Mouse (Mus musculus): Measurements from ENCODE around the gene Slc22a28. TPM values are rescaled to one million over a fixed set of nuclear protein-coding genes. Genes with fewer than 3 reads are reported as not detected.

The Slc22a28 gene
- total and polyA plus RNA-seq, 3 experiments: not detected

GRCm38 (mm10) chr19:8019904-8020349 lies 111.9 kb downstream of the Slc22a28 start:
- peak overlapping the region; percentile 23 to 47 (median 42) for H3K4me3 ChIP-seq (replicated peaks in 1 of 3; ENCODE audit: low read depth in 2 of 3, low read length in 2 of 3, poor library complexity in 1 of 3)
- no peaks in the 10 kb centered on the region for H3K27me3 ChIP-seq (replicated peaks)
- peaks cover 0 to 11% of the 10 kb centered on the region in 2 experiments for H3K36me3 ChIP-seq (replicated peaks in 1 of 2; ENCODE audit: control insufficient read depth in 1 of 2, insufficient read depth in 1 of 2, low read length in 1 of 2)
- H3K27ac ChIP-seq (ENCODE audit: insufficient read depth, low read depth): peak overlapping the region; percentile 43; the same call in 1 of the 2 replicates
- no peaks in the 10 kb centered on the region for H3K79me2 ChIP-seq (replicated peaks; ENCODE audit: control insufficient read depth, extremely low read depth, insufficient read depth, poor library complexity, severe bottlenecking)
- no peak for TF ChIP-seq USF2 (conservative IDR thresholded peaks at IDR 0.05; ENCODE audit: low read depth, low read length)
- no peak for TF ChIP-seq ZMIZ1 (IDR thresholded peaks at IDR 0.05; ENCODE audit: low read depth, low read length)
- TF ChIP-seq MEF2A (IDR thresholded peaks at IDR 0.05; ENCODE audit: borderline replicate concordance, low read depth, low read length): peak; percentile 58; the same call in 1 of the 2 replicates
- no peak for TF ChIP-seq POLR2AphosphoS2 (IDR thresholded peaks at IDR 0.05; ENCODE audit: low read depth, low read length)
- TF ChIP-seq E2F4 (IDR thresholded peaks at IDR 0.05; ENCODE audit: insufficient replicate concordance, low read depth, low read length): no peak
- no peak for TF ChIP-seq NELFE (IDR thresholded peaks at IDR 0.05; ENCODE audit: low read depth, low read length)
- peak; percentile 79; the same call in 1 of the 2 replicates for TF ChIP-seq TCF12 (IDR thresholded peaks at IDR 0.05; ENCODE audit: low read depth, low read length)
- TF ChIP-seq CTCF (conservative IDR thresholded peaks at IDR 0.05 in 1 of 2, IDR thresholded peaks at IDR 0.05 in 1 of 2; ENCODE audit: low read depth in 2 of 2, low read length in 2 of 2): no peak
- TF ChIP-seq NRF1 (IDR thresholded peaks at IDR 0.05; ENCODE audit: low read depth, low read length): no peak
- TF ChIP-seq IRF4 (IDR thresholded peaks at IDR 0.05; ENCODE audit: low read depth, low read length): peak; percentile 98
- no peak for TF ChIP-seq HCFC1 (IDR thresholded peaks at IDR 0.05; ENCODE audit: low read depth, low read length)
- peak; percentile 61 for TF ChIP-seq BHLHE40 (IDR thresholded peaks at IDR 0.05; ENCODE audit: low read depth, low read length)
- no peak for TF ChIP-seq RAD21 (IDR thresholded peaks at IDR 0.05; ENCODE audit: low read depth, low read length)
- no peak for TF ChIP-seq MAFK (IDR thresholded peaks at IDR 0.05; ENCODE audit: insufficient replicate concordance, low read length)
- 0 out of 2 replicates have a peak, but pooled peaks have one; percentile 54 for TF ChIP-seq RCOR1 (conservative IDR thresholded peaks at IDR 0.05; ENCODE audit: low read depth, low read length)
- no peak for TF ChIP-seq JUN (IDR thresholded peaks at IDR 0.05; ENCODE audit: insufficient read depth, low read depth, low read length)
- no peak for TF ChIP-seq TBP (conservative IDR thresholded peaks at IDR 0.05; ENCODE audit: low read depth, low read length)
- TF ChIP-seq ETS1 (conservative IDR thresholded peaks at IDR 0.05; ENCODE audit: low read depth, low read length): peak; percentile 24; the same call in 1 of the 2 replicates
- 0 out of 2 replicates have a peak, but pooled peaks have one; percentile 37 for TF ChIP-seq ZNF384 (IDR thresholded peaks at IDR 0.05; ENCODE audit: low read depth, low read length)
- TF ChIP-seq GABPA (IDR thresholded peaks at IDR 0.05; ENCODE audit: insufficient replicate concordance, low read depth, low read length): no peak
- peak; percentile 66; the same call in 1 of the 2 replicates for TF ChIP-seq MYC (IDR thresholded peaks at IDR 0.05; ENCODE audit: low read depth, low read length)
- peak; percentile 99 for TF ChIP-seq EP300 (IDR thresholded peaks at IDR 0.05; ENCODE audit: low read length)
- TF ChIP-seq CHD2 (IDR thresholded peaks at IDR 0.05; ENCODE audit: low read length): peak; percentile 74
- no peak for TF ChIP-seq ZC3H11A (IDR thresholded peaks at IDR 0.05; ENCODE audit: low read depth, low read length)
- TF ChIP-seq MXI1 (IDR thresholded peaks at IDR 0.05; ENCODE audit: low read depth, low read length): no peak
- no peak for TF ChIP-seq JUND (conservative IDR thresholded peaks at IDR 0.05; ENCODE audit: low read depth, low read length)
- TF ChIP-seq ZKSCAN1 (IDR thresholded peaks at IDR 0.05; ENCODE audit: borderline replicate concordance, low read depth, low read length): no peak
- TF ChIP-seq UBTF (IDR thresholded peaks at IDR 0.05; ENCODE audit: low read depth, low read length): no peak
- TF ChIP-seq SMC3 (IDR thresholded peaks at IDR 0.05; ENCODE audit: low read depth, low read length): no peak
- no peak for TF ChIP-seq POLR2A (IDR thresholded peaks at IDR 0.05; ENCODE audit: low read depth, low read length)
- no peak for TF ChIP-seq KAT2A (IDR thresholded peaks at IDR 0.05; ENCODE audit: insufficient replicate concordance, low read length)
- TF ChIP-seq ELF1 (IDR thresholded peaks at IDR 0.05; ENCODE audit: low read depth, low read length): no peak; the same call in 1 of the 2 replicates
- no peak for TF ChIP-seq MAZ (IDR thresholded peaks at IDR 0.05; ENCODE audit: low read depth, low read length)
- no peak for TF ChIP-seq PAX5 (IDR thresholded peaks at IDR 0.05; ENCODE audit: low read length)
- TF ChIP-seq CHD1 (IDR thresholded peaks at IDR 0.05; ENCODE audit: low read depth, low read length): no peak
- TF ChIP-seq USF1 (IDR thresholded peaks at IDR 0.05; ENCODE audit: low read depth, low read length): no peak
- no peak for TF ChIP-seq SIN3A (IDR thresholded peaks at IDR 0.05; ENCODE audit: low read length)
- TF ChIP-seq MAX (IDR thresholded peaks at IDR 0.05; ENCODE audit: low read length): no peak
- no peak overlapping the region for H3K9ac ChIP-seq (ENCODE audit: insufficient read depth, low read depth)
- DNase-seq (ENCODE audit: extremely low read depth): peak; percentile 89
- H3K4me1 ChIP-seq (ENCODE audit: control insufficient read depth in 1 of 2, insufficient read depth in 2 of 2): peaks cover 0 to 5% of the 10 kb centered on the region in 2 experiments; a peak in 1 of 4 replicates
- H3K4me2 ChIP-seq (ENCODE audit: insufficient read depth, low read depth, poor library complexity, severe bottlenecking): peak overlapping the region; percentile 85
- H3K9me3 ChIP-seq (replicated peaks; ENCODE audit: low read length): peaks cover 9% of the 10 kb centered on the region
- dilution Hi-C loops (cut with MboI; ENCODE audit: extremely low pct_ligation_motif_present, extremely low pct_unique_long_range_greater_than_20kb, low sequenced_read_pairs): no loop called here
- in situ Hi-C loops (cut with MboI; ENCODE audit: low pct_ligation_motif_present, low pct_unique_long_range_greater_than_20kb, low sequenced_read_pairs): no loop called here
